20 mouse cellular contexts compared by ENCODE assay signal in the genomic region with DNA sequence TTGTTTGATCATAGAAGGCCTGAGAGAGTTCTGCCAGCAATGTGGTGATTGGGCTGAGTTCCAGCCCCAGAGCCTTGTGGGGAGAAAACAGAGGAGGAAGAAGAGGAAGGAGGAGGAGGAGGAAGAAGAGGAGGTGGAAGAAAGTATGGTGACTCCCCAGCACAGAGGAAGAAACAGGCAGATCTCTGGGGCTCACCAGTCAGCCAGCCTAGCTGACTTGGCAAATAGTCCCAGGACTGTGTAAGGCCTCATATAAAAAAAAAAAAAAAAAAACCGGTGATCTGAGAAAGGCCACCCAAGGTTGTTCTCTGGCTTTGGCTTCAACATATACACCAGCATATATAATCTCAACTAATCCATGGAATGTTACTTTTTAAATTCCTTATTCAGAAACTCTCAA. TPM values are rescaled to one million over a fixed set of nuclear protein-coding genes. Genes with fewer than 3 reads are reported as not detected.
DNase-seq lines count a peak whose midpoint lies in the region; ATAC-seq and TF ChIP-seq lines count a peak whose summit lies in the region.
"Had no signal": no experiment of that assay in that cellular context is flagged by ENCODE, and none has a peak within 500 bp of the region (broad histone marks: within the 10 kb centered on the region; RNA-seq: fewer than 3 reads in every experiment).

No protein-coding gene starts in this region.

- TF ChIP-seq RAD21 in CH12.LX (IDR thresholded peaks at IDR 0.05; ENCODE audit: low read depth, low read length): no peak

- peaks cover 34% of the 10 kb centered on the region for H3K4me1 ChIP-seq in kidney, embryonic 15.5 days
- H3K4me1 ChIP-seq in CH12.LX (ENCODE audit: control insufficient read depth in 1 of 2, insufficient read depth in 2 of 2): peaks cover 3 to 14% of the 10 kb centered on the region in 2 experiments; a peak in 3 of 4 replicates
- H3K4me1 ChIP-seq in liver, embryonic 14.5 days (replicated peaks; ENCODE audit: control insufficient read depth in 2 of 2, insufficient read depth in 2 of 2, low read length in 1 of 2): peaks cover 26 to 28% of the 10 kb centered on the region in 2 experiments
- peaks cover 27% of the 10 kb centered on the region for H3K4me1 ChIP-seq in forebrain, embryonic 13.5 days

- no peak for ATAC-seq in kidney, embryonic 15.5 days (replicated peaks; ENCODE audit: low FRiP score)
- no peak for ATAC-seq in liver, embryonic 14.5 days (ENCODE audit: insufficient read depth)
- ATAC-seq in forebrain, embryonic 13.5 days: no peak
- ATAC-seq: hindbrain, postnatal 0 days; intestine, postnatal 0 days had no signal

- no peak for TF ChIP-seq EP300 in CH12.LX (IDR thresholded peaks at IDR 0.05; ENCODE audit: low read length)
- TF ChIP-seq EP300 in liver, embryonic 14.5 days (IDR thresholded peaks at IDR 0.05; ENCODE audit: low read depth): no peak

- no peaks in the 10 kb centered on the region for H3K9me3 ChIP-seq in kidney, embryonic 15.5 days (replicated peaks)
- peaks cover 4% of the 10 kb centered on the region for H3K9me3 ChIP-seq in CH12.LX (replicated peaks; ENCODE audit: low read length)
- H3K9me3 ChIP-seq in liver, embryonic 14.5 days (ENCODE audit: control insufficient read depth, low read length): no peaks in the 10 kb centered on the region
- no peaks in the 10 kb centered on the region; the same call in 1 of the 2 replicates for H3K9me3 ChIP-seq in forebrain, embryonic 13.5 days (replicated peaks)
- H3K9me3 ChIP-seq: embryonic facial prominence, embryonic 12.5 days; heart, embryonic 10.5 days; midbrain, embryonic 12.5 days; neural tube, embryonic 15.5 days had no signal

- no peak for TF ChIP-seq CTCF in CH12.LX (conservative IDR thresholded peaks at IDR 0.05 in 1 of 2, IDR thresholded peaks at IDR 0.05 in 1 of 2; ENCODE audit: low read depth in 2 of 2, low read length in 2 of 2)
- no peak for TF ChIP-seq CTCF in liver, embryonic 14.5 days (IDR thresholded peaks at IDR 0.05; ENCODE audit: low read depth)

- no peaks in the 10 kb centered on the region for H3K79me2 ChIP-seq in CH12.LX (replicated peaks; ENCODE audit: control insufficient read depth, extremely low read depth, insufficient read depth, poor library complexity, severe bottlenecking)

- DNase-seq in kidney, postnatal 4 days: no peak
- peak; percentile 60 for DNase-seq in 416B (ENCODE audit: low read depth)
- no peak for DNase-seq in CH12.LX (ENCODE audit: extremely low read depth)
- DNase-seq in liver, embryonic 14.5 days (ENCODE audit: low read depth in 3 of 3, low spot score in 3 of 3): no peak
- DNase-seq in spleen, postnatal 10 days (ENCODE audit: low spot score in 2 of 2): no peak
- DNase-seq: cerebellum, adult 11-12 months; cerebellum, postnatal 10 days; lung, adult 2 months; right cerebral cortex, adult 18-20 months; thymus, adult 2 months; thymus, postnatal 4 days had no signal

- no peak overlapping the region for H3K4me2 ChIP-seq in kidney, embryonic 15.5 days
- H3K4me2 ChIP-seq in CH12.LX (ENCODE audit: insufficient read depth, low read depth, poor library complexity, severe bottlenecking): no peak overlapping the region
- H3K4me2 ChIP-seq in liver, embryonic 14.5 days (ENCODE audit: low read depth): peak overlapping the region; percentile 46; the same call in 1 of the 2 replicates
- H3K4me2 ChIP-seq in forebrain, embryonic 13.5 days: no peak overlapping the region
- H3K4me2 ChIP-seq: embryonic facial prominence, embryonic 12.5 days; midbrain, embryonic 12.5 days; neural tube, embryonic 15.5 days had no signal

- no peak overlapping the region for H3K4me3 ChIP-seq in kidney, embryonic 15.5 days (replicated peaks)
- H3K4me3 ChIP-seq in CH12.LX (replicated peaks in 1 of 3; ENCODE audit: low read depth in 2 of 3, low read length in 2 of 3, poor library complexity in 1 of 3): no peak overlapping the region
- no peak overlapping the region for H3K4me3 ChIP-seq in liver, embryonic 14.5 days (ENCODE audit: insufficient read depth in 1 of 2, low read depth in 2 of 2, low read length in 2 of 2)
- H3K4me3 ChIP-seq in forebrain, embryonic 13.5 days: no peak overlapping the region
- H3K4me3 ChIP-seq: embryonic facial prominence, embryonic 12.5 days; heart, embryonic 10.5 days; midbrain, embryonic 12.5 days; neural tube, embryonic 15.5 days had no signal

- no peak overlapping the region for H3K9ac ChIP-seq in kidney, embryonic 15.5 days
- no peak overlapping the region for H3K9ac ChIP-seq in CH12.LX (ENCODE audit: insufficient read depth, low read depth)
- no peak overlapping the region for H3K9ac ChIP-seq in liver, embryonic 14.5 days (replicated peaks)
- no peak overlapping the region for H3K9ac ChIP-seq in forebrain, embryonic 13.5 days
- H3K9ac ChIP-seq: embryonic facial prominence, embryonic 12.5 days; midbrain, embryonic 12.5 days; neural tube, embryonic 15.5 days had no signal

- dilution Hi-C loops in CH12.LX (cut with MboI; ENCODE audit: extremely low pct_ligation_motif_present, extremely low pct_unique_long_range_greater_than_20kb, low sequenced_read_pairs): no loop called here

- in situ Hi-C loops in CH12.LX (cut with MboI; ENCODE audit: low pct_ligation_motif_present, low pct_unique_long_range_greater_than_20kb, low sequenced_read_pairs): no loop called here

- no peaks in the 10 kb centered on the region for H3K36me3 ChIP-seq in kidney, embryonic 15.5 days
- peaks cover 0 to 3% of the 10 kb centered on the region in 2 experiments for H3K36me3 ChIP-seq in CH12.LX (replicated peaks in 1 of 2; ENCODE audit: control insufficient read depth in 1 of 2, insufficient read depth in 1 of 2, low read length in 1 of 2)
- no peaks in the 10 kb centered on the region for H3K36me3 ChIP-seq in liver, embryonic 14.5 days (replicated peaks; ENCODE audit: control insufficient read depth, insufficient read depth, low read depth)
- H3K36me3 ChIP-seq in forebrain, embryonic 13.5 days (ENCODE audit: poor library complexity, severe bottlenecking): 0 out of 2 replicates have a peak, but pooled peaks cover 9% of the 10 kb centered on the region
- H3K36me3 ChIP-seq: embryonic facial prominence, embryonic 12.5 days; heart, embryonic 10.5 days; midbrain, embryonic 12.5 days; neural tube, embryonic 15.5 days had no signal

- 45% methylated on average over 1 of the region's 1 CpGs for WGBS in kidney, embryonic 15.5 days
- 50% methylated on average over 1 of the region's 1 CpGs for WGBS in liver, embryonic 14.5 days (ENCODE audit: insufficient replicate concordance)
- 86% methylated on average over 1 of the region's 1 CpGs for WGBS in forebrain, embryonic 13.5 days

- TF ChIP-seq POLR2A in CH12.LX (IDR thresholded peaks at IDR 0.05; ENCODE audit: low read depth, low read length): no peak

- H3K27ac ChIP-seq in kidney, embryonic 15.5 days: peak overlapping the region; percentile 72; the same call in 1 of the 2 replicates
- no peak overlapping the region for H3K27ac ChIP-seq in CH12.LX (ENCODE audit: insufficient read depth, low read depth)
- H3K27ac ChIP-seq in liver, embryonic 14.5 days: peak overlapping the region; percentile 53
- H3K27ac ChIP-seq in forebrain, embryonic 13.5 days: no peak overlapping the region
- H3K27ac ChIP-seq: embryonic facial prominence, embryonic 12.5 days; heart, embryonic 10.5 days; hindbrain, postnatal 0 days; midbrain, embryonic 12.5 days; neural tube, embryonic 15.5 days; stomach, postnatal 0 days had no signal

- H3K27me3 ChIP-seq in kidney, embryonic 15.5 days: no peaks in the 10 kb centered on the region
- H3K27me3 ChIP-seq in CH12.LX (replicated peaks): no peaks in the 10 kb centered on the region
- no peaks in the 10 kb centered on the region for H3K27me3 ChIP-seq in liver, embryonic 14.5 days (ENCODE audit: control insufficient read depth, insufficient read depth, low read length)
- H3K27me3 ChIP-seq in forebrain, embryonic 13.5 days: no peaks in the 10 kb centered on the region
- H3K27me3 ChIP-seq: embryonic facial prominence, embryonic 12.5 days; midbrain, embryonic 12.5 days; neural tube, embryonic 15.5 days had no signal

TF ChIP-seq in CH12.LX, 34 proteins besides CTCF, POLR2A, EP300 and RAD21:
- no peak for TF ChIP-seq TCF12 (IDR thresholded peaks at IDR 0.05; ENCODE audit: low read depth, low read length)
- no peak for TF ChIP-seq ETS1 (conservative IDR thresholded peaks at IDR 0.05; ENCODE audit: low read depth, low read length)
- TF ChIP-seq ZNF384 (IDR thresholded peaks at IDR 0.05; ENCODE audit: low read depth, low read length): peak; percentile 11; the same call in 1 of the 2 replicates
- TF ChIP-seq GABPA (IDR thresholded peaks at IDR 0.05; ENCODE audit: insufficient replicate concordance, low read depth, low read length): no peak

RNA-seq across cellular contexts. Expression of a gene that starts 4.5 kb away (rescaled TPM):
- polyA plus RNA-seq in kidney, embryonic 15.5 days (2015; fragmentation: Nextera tagmentation; extraction: Ambion mirVana): 21.3 and 21.5 TPM in 2 replicates
- total RNA-seq in CH12.LX (2012; rRNA removed): 2.1 and 2.4 TPM in 2 replicates
- 3.6 and 5.3 TPM in 2 replicates for total RNA-seq in CH12.LX (2014; rRNA removed)
- 3.6 and 5.4 TPM in 2 replicates for polyA plus RNA-seq in CH12.LX (2012; ENCODE audit: insufficient read length, low read depth)
- 2.7 and 3.0 TPM in 2 replicates for polyA plus RNA-seq in liver, embryonic 14.5 days (2012; rRNA removed)
- polyA plus RNA-seq in liver, embryonic 14.5 days (2014; fragmentation: Nextera tagmentation; extraction: Ambion mirVana): 5.8 and 6.7 TPM in 2 replicates
- polyA plus RNA-seq in forebrain, embryonic 13.5 days (2015; fragmentation: Nextera tagmentation; extraction: Ambion mirVana): 35.6 and 36.1 TPM in 2 replicates

RNA-seq across cellular contexts. Expression of a gene that starts 13.3 kb away (rescaled TPM):
- 178 and 184 TPM in 2 replicates for polyA plus RNA-seq in kidney, embryonic 15.5 days (2015; fragmentation: Nextera tagmentation; extraction: Ambion mirVana)
- 108 and 144 TPM in 2 replicates for total RNA-seq in CH12.LX (2012; rRNA removed)
- 151 and 172 TPM in 2 replicates for total RNA-seq in CH12.LX (2014; rRNA removed)
- 257 and 288 TPM in 2 replicates for polyA plus RNA-seq in CH12.LX (2012; ENCODE audit: insufficient read length, low read depth)
- polyA plus RNA-seq in liver, embryonic 14.5 days (2012; rRNA removed): 22.3 and 45.6 TPM in 2 replicates
- 103 and 105 TPM in 2 replicates for polyA plus RNA-seq in liver, embryonic 14.5 days (2014; fragmentation: Nextera tagmentation; extraction: Ambion mirVana)
- polyA plus RNA-seq in forebrain, embryonic 13.5 days (2015; fragmentation: Nextera tagmentation; extraction: Ambion mirVana): 171 and 174 TPM in 2 replicates

Comparison
In these comparisons a context has a peak if more than half of its experiments do, and no peak if none do; other contexts are left out.
1. H3K27ac ChIP-seq: peak in kidney, embryonic 15.5 days (single experiment) and liver, embryonic 14.5 days (single experiment); none in CH12.LX (single experiment) and forebrain, embryonic 13.5 days (single experiment).